Mouse (Mus musculus) gastrocnemius, postnatal 36 days (tissue): ENCODE results near the gene Apaf1. TPM values are rescaled to one million over a fixed set of nuclear protein-coding genes. Genes with fewer than 3 reads are reported as not detected.
A peak's percentile ranks its signal among the peaks of the same experiment; 100 is the strongest.

Experiments
- DNase-seq, 2 experiments: peaks; one replicate each; pipeline ENCODE4 v3.0.0; 2022
- intact Hi-C: fragments of 180-260 bp; cut with DNase I; formaldehyde crosslinking; loops from one replicate; pipeline ENCODE4 v1.15.1; 2025
- total RNA-seq, 2 experiments: library from RNA; stranded (reverse); gene quantifications; 2 replicates each; pipeline ENCODE4 v1.2.3; 2021

Apaf1 gene
- total RNA-seq, 2 experiments from 2014 or later: 1.7 to 2.6 TPM

GRCm38 (mm10) chr10:91092812-91093211 lies 10.2 kb upstream of the Apaf1 start:
- intact Hi-C loops: no loop called here

DNA sequence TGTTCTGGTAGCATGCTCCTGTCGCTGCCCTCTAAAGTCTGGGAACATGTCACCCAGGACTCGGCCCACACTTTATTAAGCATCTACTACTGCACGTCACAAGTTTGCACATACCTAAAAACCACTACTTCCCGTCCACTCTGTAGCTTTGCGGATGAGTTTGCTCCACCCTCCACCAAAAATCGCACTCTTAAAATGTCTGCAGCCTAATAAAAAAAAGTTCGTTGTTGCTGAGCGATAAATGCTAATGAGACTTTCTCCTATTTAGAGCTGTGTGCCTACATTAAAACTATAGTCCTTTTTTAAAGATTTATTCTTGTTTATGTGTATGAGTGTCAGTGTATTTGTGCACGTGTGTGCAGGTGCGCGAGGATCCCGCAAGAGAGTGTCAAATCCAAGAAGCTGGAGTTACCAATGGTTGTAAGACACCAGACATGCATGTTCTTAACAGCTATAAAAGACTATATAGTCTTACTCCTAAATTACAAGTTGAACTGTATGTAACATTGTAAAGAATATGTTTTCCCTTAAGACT lies 890 bp upstream of the Apaf1 start:
- DNase-seq: no peak
- intact Hi-C loops: loop anchor here (2.0 kb wide), 1 partner anchor 39 kb away; no protein-coding TSS in a partner anchor

More at GRCm38 (mm10) chr10:91092812-91093211, 10.2 kb upstream of the Apaf1 start:
- no peak for DNase-seq

- DNase-seq: no peak
Measured at GRCm38 (mm10) chr10:91081959-91082507, 537 bp downstream of the Apaf1 start.

DNA sequence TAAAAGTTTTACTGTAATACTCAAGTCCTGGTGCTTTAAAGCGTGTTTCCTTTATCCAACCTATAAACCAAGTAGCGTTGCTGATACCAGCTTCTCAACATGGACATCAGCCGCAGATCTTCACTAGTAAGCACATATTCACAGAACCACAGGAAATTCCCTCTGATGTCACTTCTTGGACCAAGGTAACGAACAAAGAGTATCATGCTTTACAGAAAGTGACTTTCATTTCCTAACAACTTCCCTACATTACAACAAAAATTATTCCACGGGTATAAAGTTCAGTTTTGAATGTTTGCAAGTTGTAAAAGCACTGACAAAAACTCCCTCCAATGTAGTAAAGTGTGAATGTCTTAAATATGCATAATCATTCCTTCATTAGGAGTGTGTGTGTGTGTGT lies 2.0 kb downstream of the Apaf1 start:
- DNase-seq: no peak
- intact Hi-C loops: no loop called here

More at GRCm38 (mm10) chr10:91081959-91082507, 537 bp downstream of the Apaf1 start:
- intact Hi-C loops: loop anchor here (2.0 kb wide), 1 partner anchor 41 kb away; no protein-coding TSS in a partner anchor

DNA sequence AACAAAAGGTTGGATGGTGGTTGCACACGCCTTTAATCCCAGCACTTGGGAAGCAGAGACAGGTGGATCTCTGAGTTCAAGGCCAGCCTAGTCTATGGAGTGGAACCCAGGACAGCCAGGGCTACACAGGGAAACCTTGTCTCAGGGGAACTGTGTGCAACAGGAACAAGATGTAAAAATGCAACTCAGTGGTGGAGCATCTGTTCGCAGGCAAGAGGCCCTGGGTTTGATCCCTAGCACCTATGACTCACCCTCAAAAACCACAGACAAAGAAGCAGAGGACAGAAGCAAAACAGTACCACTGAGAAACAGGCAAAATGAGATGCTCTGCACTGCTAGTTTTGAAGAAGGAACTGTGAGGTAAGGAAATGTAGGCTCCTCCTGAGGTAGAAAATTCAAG lies 5.9 kb downstream of the Apaf1 start:
- intact Hi-C loops: no loop called here
- no peak for DNase-seq

DNA sequence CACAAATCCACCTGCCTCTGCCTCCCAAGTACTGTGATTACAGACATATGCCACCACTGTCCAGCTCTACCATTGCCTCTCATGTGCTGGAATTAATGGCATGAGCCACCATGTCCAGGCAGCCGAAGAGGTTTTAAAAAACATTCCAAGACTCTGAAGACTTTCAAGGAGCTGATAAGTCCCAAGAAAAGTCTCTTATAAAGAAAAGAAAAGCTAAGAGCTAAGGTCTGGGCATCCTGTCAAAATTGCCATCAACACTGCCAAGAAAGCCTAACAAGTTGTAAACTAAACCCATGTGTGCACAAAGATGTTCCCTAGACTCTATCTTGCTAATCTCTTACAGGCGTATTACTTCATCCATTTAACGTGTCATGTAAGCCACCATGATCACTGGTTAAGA lies 9.2 kb downstream of the Apaf1 start:
- intact Hi-C loops: loop anchor here (5.0 kb wide), 1 partner anchor 69 kb away; no protein-coding TSS in a partner anchor
- DNase-seq: peak in 1 of 2 experiments; percentile 42

DNA sequence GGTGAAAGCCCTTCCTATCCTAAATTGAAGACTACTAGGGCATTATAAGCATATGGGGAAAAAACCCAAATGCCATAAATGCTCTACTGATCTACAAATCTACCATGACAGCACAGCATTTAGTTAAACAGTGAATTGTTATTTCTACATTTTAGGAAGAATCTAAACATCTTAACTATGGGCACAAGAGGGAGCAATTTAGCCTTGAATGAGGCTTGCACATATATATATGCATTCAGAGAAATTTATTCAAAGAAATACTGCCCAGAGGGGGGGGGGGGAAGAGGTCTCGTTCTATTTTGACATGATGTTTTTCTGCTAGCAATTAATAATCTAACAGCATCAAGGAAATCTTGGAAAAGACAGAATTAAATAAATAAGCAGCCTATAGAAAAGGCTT lies 10.8 kb downstream of the Apaf1 start:
- intact Hi-C loops: loop anchor here (5.0 kb wide), 1 partner anchor 71 kb away; no protein-coding TSS in a partner anchor
- DNase-seq: no peak

GRCm38 (mm10) chr10:91062355-91062754 lies 20.2 kb downstream of the Apaf1 start:
- intact Hi-C loops: loop anchor here (5.0 kb wide), 1 partner anchor 75 kb away; no protein-coding TSS in a partner anchor
- no peak for DNase-seq

DNA sequence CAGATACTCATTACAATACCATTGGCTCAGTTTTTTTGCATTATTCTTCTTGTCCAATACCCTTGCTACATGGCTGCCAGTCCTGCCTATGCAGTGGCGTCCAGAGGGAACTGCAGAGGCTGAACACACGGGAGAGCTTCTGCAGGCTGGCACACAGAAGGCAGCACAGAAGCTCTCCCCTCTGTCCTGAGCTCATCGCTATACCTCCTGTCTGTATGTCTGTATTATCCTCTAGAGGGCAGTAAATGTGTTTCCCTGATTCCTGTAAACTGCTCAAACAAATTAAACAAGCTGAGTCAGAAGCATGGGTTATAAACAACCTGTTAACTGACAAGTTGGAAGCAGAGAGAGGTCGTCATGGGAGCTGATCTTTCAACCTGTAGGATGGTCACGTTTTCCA lies 21.8 kb downstream of the Apaf1 start:
- intact Hi-C loops: loop anchor here (5.0 kb wide), 1 partner anchor 77 kb away; no protein-coding TSS in a partner anchor
- DNase-seq: no peak

GRCm38 (mm10) chr10:91052734-91053133 lies 29.8 kb downstream of the Apaf1 start:
- intact Hi-C loops: no loop called here
- DNase-seq: no peak

DNA sequence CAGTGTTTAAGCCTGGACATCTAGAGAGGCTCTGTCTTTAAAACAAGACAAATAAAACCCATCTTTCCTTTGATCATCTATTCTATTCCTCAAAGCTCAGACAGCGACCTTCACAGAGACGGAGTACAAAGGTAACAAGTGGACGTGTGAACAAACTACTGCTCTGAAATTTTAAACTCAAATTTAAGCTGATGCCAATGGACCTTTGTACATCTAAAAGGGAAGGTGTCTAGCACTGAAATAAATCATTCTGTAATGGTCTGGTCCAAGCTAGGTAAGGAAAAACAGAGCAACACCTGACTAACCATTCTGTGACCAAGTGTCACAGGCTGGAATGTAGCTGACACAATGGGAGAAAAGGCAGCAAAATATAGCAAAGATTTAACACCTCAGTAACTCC lies 31.4 kb downstream of the Apaf1 start:
- DNase-seq: no peak
- intact Hi-C loops: no loop called here

GRCm38 (mm10) chr10:91049696-91050095 lies 32.9 kb downstream of the Apaf1 start:
- intact Hi-C loops: no loop called here
- DNase-seq: no peak

DNA sequence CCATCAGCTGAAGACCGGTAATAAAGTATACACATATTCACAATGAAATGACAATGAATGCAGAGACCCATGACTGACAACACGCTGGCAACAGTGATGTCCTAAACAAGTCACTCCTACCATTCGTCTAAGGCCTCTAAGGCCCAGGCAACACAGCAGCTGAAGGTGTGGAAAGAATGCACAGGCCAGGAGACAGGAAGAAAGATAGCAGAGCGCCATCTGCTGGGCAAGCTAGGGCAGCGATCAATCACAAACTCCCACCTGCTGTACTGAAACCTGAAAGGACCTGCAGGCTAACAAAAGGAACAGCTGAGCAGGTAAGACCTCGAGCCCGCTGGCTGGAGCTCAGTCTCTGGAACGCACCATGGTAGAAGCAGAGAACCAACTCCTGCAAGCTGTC lies 48.6 kb downstream of the Apaf1 start:
- intact Hi-C loops: loop anchor here (2.0 kb wide), 1 partner anchor 305 kb away; no protein-coding TSS in a partner anchor
- DNase-seq: peak; percentile 12 to 32

DNA sequence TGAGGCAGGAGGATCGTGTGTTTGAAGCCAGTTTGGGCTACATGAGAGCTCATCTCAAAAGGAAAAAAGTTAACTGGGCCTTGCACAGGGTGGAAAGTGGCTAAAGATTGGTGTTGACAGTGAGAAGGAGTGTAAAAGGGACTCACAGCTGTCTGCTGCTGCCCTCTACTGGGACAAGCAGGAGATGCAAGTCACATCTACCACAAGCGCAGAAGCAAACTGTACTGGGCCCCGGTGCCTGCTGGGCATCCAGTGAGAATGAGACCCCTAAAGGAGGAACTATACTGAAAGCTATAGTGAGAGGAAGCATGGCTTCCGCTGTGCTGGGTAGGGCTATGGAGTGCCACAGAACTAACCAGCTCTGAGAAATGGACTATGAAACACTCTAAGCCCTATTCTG lies 50.2 kb downstream of the Apaf1 start:
- peak; percentile 70 to 73 for DNase-seq
- intact Hi-C loops: loop anchor here (2.0 kb wide), 1 partner anchor 304 kb away; no protein-coding TSS in a partner anchor

DNA sequence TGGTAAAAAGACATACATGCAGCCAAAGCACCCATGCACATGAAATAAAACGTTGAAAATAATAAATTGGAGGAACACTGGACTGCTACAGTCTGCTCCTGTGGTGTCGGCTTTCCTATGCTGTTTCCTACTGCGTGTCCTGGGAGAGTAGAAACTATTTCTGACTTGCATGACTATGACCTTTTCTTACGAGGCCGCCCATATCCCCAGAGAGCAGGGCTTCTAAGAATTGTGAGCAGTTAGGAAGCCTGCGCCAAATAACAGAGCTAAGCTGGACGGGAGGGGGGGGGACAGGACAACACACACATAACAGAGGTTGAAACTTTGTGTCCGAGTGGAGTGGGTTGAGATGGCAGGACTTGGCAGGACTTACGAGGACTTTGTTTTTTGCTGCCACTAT lies 51.4 kb downstream of the Apaf1 start:
- intact Hi-C loops: no loop called here
- DNase-seq: no peak

GRCm38 (mm10) chr10:91029002-91029539 lies 53.5 kb downstream of the Apaf1 start:
- no peak for DNase-seq

DNA sequence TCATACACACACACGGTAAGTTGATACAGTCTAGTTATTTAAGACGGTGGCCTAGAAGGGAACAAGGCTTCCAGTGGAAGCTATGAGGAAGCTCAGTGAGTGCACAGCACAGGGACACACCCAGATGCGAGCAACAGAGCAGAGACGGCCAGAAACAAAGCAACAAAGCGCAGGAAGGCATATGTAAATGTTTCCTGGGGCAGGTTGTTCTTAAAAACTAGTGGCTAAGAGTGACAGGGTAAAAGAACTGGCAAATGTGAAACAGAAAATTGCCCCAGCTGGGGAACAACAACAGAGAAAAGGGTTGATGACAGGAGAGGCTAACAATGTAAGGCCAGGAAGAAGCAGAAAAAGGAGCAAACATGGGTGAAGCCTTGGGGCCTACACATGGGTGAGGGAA lies 54.6 kb downstream of the Apaf1 start:
- intact Hi-C loops: no loop called here
- DNase-seq: no peak

More at GRCm38 (mm10) chr10:91029002-91029539, 53.5 kb downstream of the Apaf1 start:
- intact Hi-C loops: no loop called here

DNA sequence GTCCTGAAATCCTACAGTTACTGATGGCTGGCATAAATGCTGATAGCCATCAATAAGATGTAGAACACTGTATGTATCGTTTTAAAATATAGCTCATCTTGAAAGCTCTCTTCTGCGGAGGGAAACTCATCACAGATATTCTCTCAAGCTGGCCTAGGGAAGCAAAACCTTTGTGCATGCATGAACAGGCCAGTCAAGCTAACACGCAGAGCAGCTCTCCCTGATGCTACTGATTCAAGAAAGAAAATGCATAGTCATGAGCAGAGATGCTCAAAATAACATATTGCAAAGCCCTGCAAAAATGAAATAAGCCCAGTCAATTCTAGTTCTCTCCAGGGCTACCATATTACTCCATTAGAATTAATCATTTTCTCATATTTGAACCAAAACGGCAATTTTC lies 55.1 kb downstream of the Apaf1 start:
- intact Hi-C loops: no loop called here
- DNase-seq: no peak

DNA sequence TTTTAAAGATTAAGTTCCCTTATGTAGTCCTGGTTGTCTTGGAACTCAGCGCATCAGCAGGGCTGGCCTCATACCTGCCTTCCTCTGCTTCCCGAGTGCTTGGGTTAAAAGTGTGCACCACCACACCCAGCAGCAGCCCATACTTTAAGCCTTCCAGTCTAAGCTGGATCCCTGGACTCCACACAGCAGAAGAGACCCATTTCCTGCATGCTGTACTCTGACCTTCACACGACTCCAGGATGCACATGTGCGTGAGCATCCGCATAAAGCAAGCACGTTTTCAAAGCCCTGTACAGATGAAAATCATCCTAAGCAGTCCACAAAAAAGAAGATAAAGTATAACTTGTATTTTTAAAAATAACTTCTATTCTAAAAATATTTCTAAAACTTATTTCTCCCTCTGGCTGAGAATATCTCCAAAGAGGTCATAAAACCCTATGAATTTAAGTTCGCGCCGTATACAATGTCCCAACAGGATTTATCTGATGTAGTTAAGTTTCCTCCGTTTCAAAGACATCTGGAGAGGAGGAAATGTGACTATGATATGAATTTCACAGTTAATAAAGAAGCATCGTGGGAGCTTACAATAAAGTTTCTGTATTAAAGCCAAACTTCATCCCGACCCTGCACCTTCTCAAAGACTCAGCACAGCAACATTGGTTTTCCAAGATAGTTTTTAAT lies 76.6 kb downstream of the Apaf1 start:
- intact Hi-C loops: loop anchor here (5.0 kb wide), 1 partner anchor 104 kb away; no protein-coding TSS in a partner anchor
- no peak for DNase-seq

DNA sequence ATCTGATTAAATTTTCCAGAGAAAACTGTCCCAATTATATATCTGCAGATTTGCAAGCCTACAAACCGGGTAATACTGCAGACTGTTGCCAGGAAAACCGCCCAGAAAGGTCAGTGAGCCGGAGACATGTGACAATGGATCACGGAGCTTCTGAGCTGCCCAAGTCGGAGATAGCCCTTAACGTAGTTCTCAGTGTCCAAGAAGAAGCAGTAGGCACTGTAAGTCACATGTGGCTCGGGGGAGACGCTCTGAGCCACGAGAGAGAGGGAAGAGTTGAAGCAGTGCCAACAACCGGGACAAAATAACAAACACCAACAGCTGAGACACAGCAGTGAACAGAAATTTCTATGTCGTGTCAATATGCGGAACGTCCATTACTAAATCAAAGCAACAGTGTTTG lies 81.1 kb downstream of the Apaf1 start:
- intact Hi-C loops: no loop called here
- no peak for DNase-seq

DNA sequence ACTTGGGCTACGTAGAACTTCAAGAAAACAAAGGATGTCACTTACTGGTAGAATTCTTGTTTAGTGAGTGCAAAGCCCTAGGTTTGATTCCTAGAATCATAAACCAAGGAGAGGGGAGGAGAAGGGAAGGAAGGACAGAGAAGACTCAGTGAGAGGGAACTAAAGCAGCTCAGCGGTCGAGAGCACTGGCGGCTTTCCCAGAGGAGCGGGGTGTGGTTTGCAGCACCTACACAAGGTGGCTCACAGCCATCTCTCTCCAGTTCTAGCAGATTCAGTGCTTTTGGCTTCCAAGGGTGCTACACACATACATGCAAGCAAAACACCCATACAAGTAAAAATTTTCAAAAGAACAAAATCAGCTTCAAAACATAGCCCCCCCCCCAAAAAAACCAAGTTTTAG lies 82.7 kb downstream of the Apaf1 start:
- no peak for DNase-seq
- intact Hi-C loops: no loop called here
